Mouse (Mus musculus) CH12F3 (cell line): ENCODE data around the gene Elane.

Experiments
- in situ Hi-C: fragments of 300-500 bp; cut with MboI; formaldehyde crosslinking; loops from 2 replicates; pipeline ENCODE4 v1.14.3; 2020; ENCODE audit warnings: low sequenced_read_pairs

The Elane gene

DNA sequence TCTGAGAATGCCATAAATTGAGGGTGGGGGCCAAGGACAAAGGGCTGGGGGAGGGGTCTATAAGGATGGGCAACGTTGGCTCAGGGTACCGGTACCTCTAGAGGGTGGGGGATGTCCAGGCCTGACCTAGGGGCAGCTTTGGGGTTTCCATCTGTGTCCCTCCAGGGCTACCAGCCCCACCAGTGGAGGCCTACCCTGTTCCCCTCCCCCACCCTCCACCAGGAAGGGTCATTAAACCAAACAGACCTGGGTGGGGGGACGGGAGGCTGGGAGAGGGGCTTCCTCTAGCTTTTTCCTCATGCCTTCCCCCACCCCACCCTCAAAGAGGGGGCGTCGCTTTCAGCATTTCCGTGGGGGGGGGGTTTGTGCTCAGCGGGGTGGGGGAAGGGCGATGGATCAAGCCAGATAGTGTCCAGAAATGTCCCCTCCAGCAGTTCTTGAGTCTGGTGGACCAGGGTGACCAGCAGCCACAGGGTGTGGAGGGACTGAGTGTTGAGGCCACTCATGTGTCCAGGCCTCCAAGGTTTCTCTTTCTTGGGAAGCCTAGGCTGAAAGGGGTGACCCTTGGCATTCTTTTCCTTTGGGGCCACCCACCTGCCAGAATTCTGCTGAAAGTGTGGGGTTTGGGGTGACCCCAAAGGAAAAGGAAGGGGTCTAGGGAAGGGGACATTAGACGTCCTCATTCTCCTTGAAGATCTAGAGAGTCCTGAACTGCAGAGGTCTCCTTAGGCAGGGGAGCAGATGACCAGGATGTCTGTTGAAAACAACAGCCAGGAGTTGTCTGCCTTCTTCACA lies 43.1 kb downstream of the Elane start:
- in situ Hi-C loops = no loop called here

GRCm38 (mm10) chr10:79929967-79930825 lies 44.1 kb downstream of the Elane start:
- in situ Hi-C loops = no loop called here

DNA sequence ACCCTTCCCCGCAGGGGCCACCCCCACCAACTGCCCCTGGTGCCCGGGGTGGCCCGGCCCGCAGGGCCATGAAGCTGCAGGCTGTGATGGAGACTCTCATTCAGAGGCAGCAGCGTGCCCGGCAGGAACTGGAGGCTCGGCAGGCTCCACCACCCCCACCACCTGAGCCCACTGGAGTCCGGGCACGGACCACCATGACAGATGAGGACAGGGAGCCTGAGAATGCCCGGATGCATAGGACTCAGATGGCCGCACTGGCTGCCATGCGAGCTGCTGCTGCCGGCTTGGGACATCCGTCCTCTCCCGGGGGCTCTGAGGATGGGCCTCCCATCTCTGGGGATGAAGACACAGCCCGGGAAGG lies 44.8 kb downstream of the Elane start:
- in situ Hi-C loops = no loop called here

DNA sequence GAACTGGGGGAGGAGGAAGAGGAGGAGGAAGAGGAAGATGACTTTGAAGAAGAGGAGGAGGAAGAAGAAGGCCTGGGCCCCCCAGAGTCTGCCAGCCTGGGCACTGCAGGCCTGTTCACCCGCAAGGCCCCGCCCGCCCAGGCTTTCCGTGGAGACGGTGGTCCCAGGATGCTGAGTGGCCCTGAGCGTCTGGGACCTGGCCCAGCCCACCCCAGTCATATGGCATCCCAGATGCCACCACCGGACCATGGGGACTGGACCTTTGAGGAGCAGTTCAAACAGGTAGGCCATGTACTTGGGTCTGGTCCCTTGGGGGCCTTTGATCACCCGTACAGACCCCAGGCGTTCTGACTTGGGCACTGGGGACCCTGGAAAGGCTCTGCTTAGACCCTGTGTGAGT lies 45.8 kb downstream of the Elane start:
- in situ Hi-C loops = no loop called here

DNA sequence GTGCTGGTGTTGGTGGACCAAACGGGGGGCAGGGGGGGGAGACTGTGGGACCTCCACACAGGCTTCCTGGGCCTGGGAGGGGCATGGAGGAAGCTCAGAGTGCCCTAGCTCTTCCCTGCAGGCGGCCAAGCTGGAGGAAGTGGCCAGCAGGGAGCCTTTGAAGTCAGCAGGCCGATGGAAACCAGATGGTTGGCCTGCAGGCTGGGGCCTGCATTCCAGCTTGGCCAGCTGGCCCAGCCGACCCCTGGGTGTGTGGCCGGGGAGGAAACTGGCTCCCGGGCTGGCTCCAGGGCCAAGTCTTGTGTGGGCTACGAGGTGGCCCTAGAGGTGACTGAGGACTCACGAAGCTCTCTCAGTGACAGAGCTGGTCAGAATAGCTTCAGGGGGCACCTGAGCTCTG lies 46.7 kb downstream of the Elane start:
- in situ Hi-C loops = no loop called here

- in situ Hi-C loops = no loop called here
These were observed 47.2 kb downstream of the Elane start for GRCm38 (mm10) chr10:79933145-79933679.

DNA sequence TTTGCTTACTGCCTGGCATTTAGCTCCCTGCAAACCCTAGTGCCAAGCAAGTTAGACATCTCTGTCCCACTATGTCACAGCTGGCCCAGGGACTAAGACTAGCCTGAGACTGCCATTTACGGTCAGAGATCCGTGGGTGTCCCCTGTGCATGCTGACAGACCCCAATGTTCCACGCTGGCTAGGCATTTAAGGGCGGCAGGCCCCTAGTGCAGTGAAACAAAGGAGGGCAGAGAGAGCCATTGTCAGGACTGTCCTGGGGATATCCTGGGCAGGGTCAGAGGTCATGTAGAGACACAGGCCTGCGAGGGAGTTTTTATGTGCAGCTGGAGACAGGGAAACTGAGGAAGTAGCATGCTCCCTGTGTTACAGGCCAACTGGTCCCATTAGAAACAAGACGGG lies 47.8 kb downstream of the Elane start:
- in situ Hi-C loops = no loop called here

DNA sequence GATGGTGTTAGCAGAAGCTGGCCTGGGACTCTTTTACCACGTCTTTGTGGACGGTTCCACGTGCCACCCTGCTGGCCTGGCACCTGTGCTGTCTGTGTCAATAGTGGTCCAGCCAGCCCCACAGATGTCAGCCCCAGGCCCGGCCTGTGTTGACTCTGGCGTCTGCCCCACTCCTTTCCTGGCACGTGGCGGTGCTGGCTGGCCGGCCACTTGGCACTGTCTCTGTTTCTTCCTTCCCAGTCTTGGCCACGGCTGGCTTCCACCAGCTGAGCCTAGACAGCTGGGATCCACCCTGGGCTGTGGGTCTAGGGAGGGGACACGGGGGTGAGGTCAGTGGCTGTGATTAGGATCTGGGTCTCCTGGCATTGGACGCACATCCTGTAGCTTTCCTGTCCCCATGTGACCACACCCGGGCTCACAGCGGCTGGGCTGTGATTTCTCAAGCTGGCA lies 48.2 kb downstream of the Elane start:
- in situ Hi-C loops = no loop called here

GRCm38 (mm10) chr10:79934794-79935569 lies 48.9 kb downstream of the Elane start:
- in situ Hi-C loops = no loop called here

DNA sequence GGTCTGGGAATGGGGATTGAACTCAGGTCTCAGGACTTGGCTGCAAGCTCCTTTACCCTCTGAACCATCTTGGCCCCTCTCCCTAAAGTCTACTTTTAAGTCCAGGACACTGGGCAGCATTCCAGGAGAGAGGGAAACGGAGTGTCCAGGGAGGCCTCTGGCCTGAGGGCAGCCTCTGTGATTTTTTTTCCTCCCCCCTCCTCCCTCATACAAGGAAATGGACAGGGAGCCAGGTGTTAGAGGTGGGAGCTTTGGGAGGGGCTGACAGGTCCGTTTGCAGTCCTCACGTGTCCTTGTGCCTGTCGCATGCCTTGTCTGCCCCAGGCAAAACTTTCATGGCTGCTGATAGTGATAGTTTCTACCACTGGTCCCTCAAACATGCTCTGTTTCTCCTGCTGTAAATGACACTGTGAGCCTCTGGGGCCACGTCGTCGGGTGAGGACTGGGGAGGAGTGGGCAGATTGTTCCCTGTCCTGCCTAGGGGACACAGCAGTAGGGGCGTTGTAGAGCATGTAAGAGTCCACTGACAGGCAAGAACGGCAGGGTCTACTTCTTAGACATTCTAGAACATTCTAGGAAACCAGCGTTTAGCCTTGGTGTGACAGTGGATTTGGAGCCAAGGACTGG lies 50.4 kb downstream of the Elane start:
- in situ Hi-C loops = no loop called here

DNA sequence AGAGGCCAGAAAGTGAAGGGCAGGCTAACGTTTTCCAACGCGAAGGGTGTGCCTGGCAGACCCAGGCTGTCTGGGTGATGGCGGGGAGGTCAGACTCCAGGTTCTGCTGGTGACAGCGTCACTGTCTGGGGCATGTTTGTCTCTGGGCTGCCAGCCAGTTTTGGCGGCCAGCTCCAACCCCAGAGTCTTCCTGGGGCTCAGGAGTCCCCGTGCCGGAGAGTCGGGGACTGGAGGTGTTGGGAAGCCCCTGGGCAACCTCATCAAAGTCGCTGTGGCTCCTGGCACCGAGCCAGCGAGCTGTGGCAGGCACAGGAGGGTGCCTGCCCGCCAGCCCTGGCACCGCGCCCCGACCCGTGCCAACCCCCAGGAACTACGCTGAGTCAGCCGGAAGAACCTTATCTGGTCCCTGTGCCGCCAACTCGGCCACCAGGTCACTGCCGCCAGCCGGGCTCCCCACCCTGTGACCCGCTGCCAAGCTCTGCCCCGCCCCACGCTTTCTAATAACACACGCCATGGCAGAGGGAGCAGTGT lies 50.9 kb downstream of the Elane start:
- in situ Hi-C loops = no loop called here
